Mouse (Mus musculus): ENCODE data around the gene Hps6.

Hps6 gene

DNA sequence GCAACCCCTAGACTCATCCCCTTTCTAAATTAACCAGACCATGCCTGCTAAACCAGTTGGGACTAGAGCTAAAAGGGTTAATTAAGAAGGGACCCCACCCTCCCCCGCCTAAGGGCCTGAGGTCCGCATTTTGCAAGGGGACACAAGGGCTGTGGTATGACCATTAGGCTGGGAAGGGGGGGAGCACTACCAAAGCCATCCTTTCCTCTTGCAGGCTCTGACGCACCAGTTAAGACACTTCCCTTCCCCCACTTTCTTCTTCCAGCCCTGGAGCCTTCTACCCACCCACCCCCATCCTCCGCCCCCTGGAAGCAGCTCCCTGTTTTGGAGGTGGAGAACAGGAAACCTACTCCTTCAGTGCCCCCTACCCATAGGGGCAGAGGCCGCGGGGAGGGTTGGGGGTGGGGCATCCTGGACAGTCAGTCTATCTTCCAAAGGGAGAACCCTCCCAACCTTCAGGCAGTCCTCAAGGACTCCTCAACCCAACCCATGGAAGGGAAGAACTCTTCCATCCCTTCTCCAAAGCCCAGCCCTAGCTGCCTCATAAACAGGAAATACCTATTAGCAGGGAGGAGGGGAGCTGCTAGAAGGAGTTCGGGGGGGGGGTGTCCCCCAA is 42.5 kb downstream of the Hps6 start:
- no peak for DNase-seq (ENCODE audit: low spot score)

DNA sequence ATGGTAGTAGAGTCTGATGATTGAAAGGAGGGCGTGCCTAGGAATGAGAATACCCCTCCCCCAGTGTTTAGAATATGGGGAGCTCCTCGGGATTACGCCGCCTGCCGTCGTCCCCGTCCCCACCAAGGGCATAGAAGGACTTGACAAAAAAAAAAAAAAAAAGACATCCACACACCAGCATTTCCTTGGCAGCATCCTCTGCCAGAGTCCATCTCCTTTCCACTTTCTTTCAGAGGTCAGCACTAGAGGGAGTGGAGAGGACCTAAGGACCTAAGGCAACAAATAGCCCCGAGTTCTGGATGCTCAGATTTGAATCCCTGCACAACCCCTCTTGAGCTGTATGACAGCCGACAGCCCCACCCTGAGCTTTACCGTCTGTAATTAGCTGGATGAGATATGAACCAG is 43.3 kb downstream of the Hps6 start:
- no peak for DNase-seq (ENCODE audit: low spot score)

DNA sequence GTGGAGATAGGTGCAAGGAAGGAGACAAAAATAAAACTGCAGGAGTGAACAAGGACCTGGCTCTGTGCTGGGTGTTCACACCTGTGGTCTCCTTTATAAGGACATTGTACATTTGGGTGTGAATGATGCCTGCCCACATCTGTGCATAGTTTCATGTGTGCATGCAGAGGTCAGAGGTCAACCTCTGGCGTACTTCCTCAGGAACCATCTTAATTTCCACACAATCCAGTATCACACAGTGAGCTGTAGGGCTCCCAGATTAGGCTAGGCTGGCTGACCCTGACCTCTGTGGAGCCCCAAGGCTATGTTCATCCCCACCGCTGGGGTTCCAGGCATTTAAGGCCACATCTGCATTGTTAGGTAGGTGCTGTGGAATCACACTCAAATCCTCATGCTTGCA is 44.1 kb downstream of the Hps6 start:
- no peak for DNase-seq (ENCODE audit: low spot score)

DNA sequence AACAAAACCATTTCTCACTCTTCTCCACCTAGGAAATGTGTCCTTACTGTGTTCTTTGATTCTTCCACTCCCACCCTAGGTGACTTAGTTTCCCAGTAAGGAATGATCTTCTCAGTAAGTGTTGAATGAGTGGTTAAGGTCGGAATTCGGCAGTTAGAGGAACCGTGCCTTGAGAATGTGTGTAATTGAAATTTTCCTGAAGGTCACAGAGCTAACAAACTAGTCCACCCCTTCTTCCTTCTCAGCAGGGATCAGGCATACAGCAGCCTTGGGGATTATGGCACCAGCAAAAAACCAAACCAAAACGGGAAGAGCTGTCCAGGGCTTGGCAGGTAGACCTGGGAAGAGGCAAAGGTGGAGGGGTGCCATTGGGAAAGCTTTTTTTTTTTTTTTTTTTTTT is 45.8 kb downstream of the Hps6 start:
- no peak for DNase-seq (ENCODE audit: low spot score)

DNA sequence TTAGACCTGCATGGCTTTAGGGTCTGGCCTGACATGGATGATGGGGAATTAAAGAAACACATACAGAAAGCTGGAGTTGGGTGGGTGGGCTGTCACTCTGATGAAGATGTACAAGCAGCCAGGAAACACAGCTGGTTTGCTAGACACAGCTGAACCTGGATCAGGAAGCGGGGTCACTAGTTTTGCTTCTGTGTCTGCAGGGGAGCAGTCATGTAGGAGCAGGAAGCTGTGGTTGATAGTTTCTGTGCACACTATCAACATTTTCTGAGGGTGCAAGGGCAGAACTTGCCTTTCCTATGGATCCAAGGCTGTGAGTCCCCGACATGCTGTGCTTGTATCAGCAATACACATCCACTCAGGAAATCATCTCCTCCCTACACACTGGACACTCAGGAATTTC is 47.2 kb downstream of the Hps6 start:
- DNase-seq (ENCODE audit: low spot score) = no peak
